Comparison of ENCODE assay signal across 8 mouse cellular contexts in the genomic region with DNA sequence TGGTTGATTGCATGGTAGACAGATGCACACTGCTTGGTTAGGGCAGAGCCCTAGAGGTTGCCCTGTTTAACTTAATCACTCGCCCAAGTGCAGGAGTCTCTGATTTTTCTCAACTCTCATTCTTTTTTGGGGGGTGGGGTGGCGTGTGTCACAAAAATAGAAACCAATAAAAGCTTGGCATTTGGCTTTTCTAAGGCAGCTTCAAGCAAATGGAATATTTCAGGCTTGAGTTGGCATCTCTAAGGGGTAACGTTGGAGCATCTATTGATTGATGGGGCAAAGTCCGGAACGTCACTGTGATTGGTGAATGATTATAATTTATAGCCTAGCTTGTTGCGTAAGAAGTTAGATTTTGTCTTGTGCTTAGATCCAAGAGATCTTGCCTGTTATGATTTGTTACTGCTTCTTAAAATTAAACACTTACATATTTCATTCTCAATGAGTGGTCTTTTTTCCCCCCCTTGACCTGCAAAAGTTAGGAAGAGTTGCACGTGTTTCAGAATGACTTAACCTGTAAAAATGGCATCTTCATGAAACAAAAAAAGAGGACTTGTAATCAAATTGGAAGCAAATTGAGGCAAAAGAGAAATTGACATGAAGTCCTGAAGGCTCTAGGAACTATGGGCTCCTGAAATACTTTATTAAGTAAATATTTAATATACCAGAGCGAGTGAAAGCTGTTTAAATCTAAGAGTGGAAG. TPM values are rescaled to one million over a fixed set of nuclear protein-coding genes. Genes with fewer than 3 reads are reported as not detected.
DNase-seq lines count a peak whose midpoint lies in the region; ATAC-seq and TF ChIP-seq lines count a peak whose summit lies in the region.

No protein-coding gene starts in this region.

- TF ChIP-seq CTCF in gastrocnemius, adult 2 months (IDR thresholded peaks at IDR 0.05), result no peak
- TF ChIP-seq CTCF in C2C12 (IDR thresholded peaks at IDR 0.05; ENCODE audit: control insufficient read depth, insufficient read depth, insufficient read length), result no peak
- TF ChIP-seq CTCF in liver, embryonic 14.5 days (IDR thresholded peaks at IDR 0.05; ENCODE audit: low read depth), result no peak

- no peaks in the 10 kb centered on the region for H3K9me3 ChIP-seq in forebrain, embryonic 12.5 days
- H3K9me3 ChIP-seq in liver, embryonic 14.5 days (ENCODE audit: control insufficient read depth, low read length), result no peaks in the 10 kb centered on the region

- peak overlapping the region; percentile 96 for H3K4me3 ChIP-seq in gastrocnemius, adult 2 months
- H3K4me3 ChIP-seq in C2C12 (ENCODE audit: insufficient read depth, poor library complexity, severe bottlenecking), result peak overlapping the region; percentile 72
- peak overlapping the region; percentile 92 for H3K4me3 ChIP-seq in forebrain, embryonic 12.5 days (replicated peaks)
- peak overlapping the region; percentile 96 to 97; a peak in 3 of 4 replicates for H3K4me3 ChIP-seq in liver, embryonic 14.5 days (ENCODE audit: insufficient read depth in 1 of 2, low read depth in 2 of 2, low read length in 2 of 2)

- TF ChIP-seq EP300 in liver, embryonic 14.5 days (IDR thresholded peaks at IDR 0.05; ENCODE audit: low read depth), result no peak

- peak overlapping the region; percentile 79 for H3K4me2 ChIP-seq in forebrain, embryonic 12.5 days
- peak overlapping the region; percentile 91 for H3K4me2 ChIP-seq in liver, embryonic 14.5 days (ENCODE audit: low read depth)

- peaks cover 77% of the 10 kb centered on the region for H3K79me2 ChIP-seq in C2C12 (ENCODE audit: control insufficient read depth, insufficient read depth)

- peak overlapping the region; percentile 96 for H3K9ac ChIP-seq in forebrain, embryonic 12.5 days
- peak overlapping the region; percentile 92 for H3K9ac ChIP-seq in liver, embryonic 14.5 days (replicated peaks)

- H3K36me3 ChIP-seq in C2C12 (ENCODE audit: control insufficient read depth, insufficient read depth), result no peaks in the 10 kb centered on the region
- no peaks in the 10 kb centered on the region for H3K36me3 ChIP-seq in forebrain, embryonic 12.5 days (replicated peaks)
- no peaks in the 10 kb centered on the region for H3K36me3 ChIP-seq in liver, embryonic 14.5 days (replicated peaks; ENCODE audit: control insufficient read depth, insufficient read depth, low read depth)

- WGBS in forebrain, embryonic 12.5 days, result 72% methylated on average over 8 of the region's 8 CpGs
- WGBS in liver, embryonic 14.5 days (ENCODE audit: insufficient replicate concordance), result 42% methylated on average over 8 of the region's 8 CpGs

- no peak for DNase-seq in gastrocnemius, adult 2 months
- no peak for DNase-seq in gastrocnemius, postnatal 25 days
- DNase-seq in liver, embryonic 14.5 days (ENCODE audit: low read depth in 3 of 3, low spot score in 3 of 3), result no peak
- no peak for DNase-seq in left cerebral cortex, adult 18-20 months (ENCODE audit: low spot score in 2 of 2)
- no peak for DNase-seq in cerebellum, adult 9-10 months
- DNase-seq in right cerebral cortex, postnatal 4 days, result no peak

- ATAC-seq in forebrain, embryonic 12.5 days (ENCODE audit: low FRiP score), result no peak
- no peak for ATAC-seq in liver, embryonic 14.5 days (ENCODE audit: insufficient read depth)

- H3K27ac ChIP-seq in gastrocnemius, adult 2 months, result peak overlapping the region; percentile 98
- H3K27ac ChIP-seq in forebrain, embryonic 12.5 days, result no peak overlapping the region
- no peak overlapping the region for H3K27ac ChIP-seq in liver, embryonic 14.5 days

- H3K79me3 ChIP-seq in C2C12 (ENCODE audit: low read depth), result peaks cover 70% of the 10 kb centered on the region

- no peaks in the 10 kb centered on the region for H3K27me3 ChIP-seq in C2C12 (ENCODE audit: control insufficient read depth, insufficient read depth, insufficient read length)
- no peaks in the 10 kb centered on the region for H3K27me3 ChIP-seq in forebrain, embryonic 12.5 days
- H3K27me3 ChIP-seq in liver, embryonic 14.5 days (ENCODE audit: control insufficient read depth, insufficient read depth, low read length), result no peaks in the 10 kb centered on the region

- H3ac ChIP-seq in C2C12 (ENCODE audit: control insufficient read depth, insufficient read length, low read depth), result no peak overlapping the region

- H3K4me1 ChIP-seq in forebrain, embryonic 12.5 days, result peaks cover 7% of the 10 kb centered on the region
- peaks cover 15 to 30% of the 10 kb centered on the region in 2 experiments for H3K4me1 ChIP-seq in liver, embryonic 14.5 days (replicated peaks; ENCODE audit: control insufficient read depth in 2 of 2, insufficient read depth in 2 of 2, low read length in 1 of 2)

- intact Hi-C loops in gastrocnemius, adult 2 months (cut with DNase I), result loop anchor here (2.0 kb wide), 3 partner anchors 55 to 103 kb away; no protein-coding TSS in a partner anchor

TF ChIP-seq in C2C12, 6 proteins besides CTCF, POLR2A, EP300 and RAD21:
- TF ChIP-seq MYOG (IDR thresholded peaks at IDR 0.05; ENCODE audit: control insufficient read depth, extremely low read depth, insufficient read length), result no peak
- TF ChIP-seq MAX (IDR thresholded peaks at IDR 0.05), result no peak
- TF ChIP-seq FOSL1 (IDR thresholded peaks at IDR 0.05; ENCODE audit: insufficient read depth, low read length, poor library complexity, severe bottlenecking), result no peak
- peak; percentile 46 for TF ChIP-seq CEBPB (IDR thresholded peaks at IDR 0.05; ENCODE audit: low read depth)
- no peak for TF ChIP-seq USF1 (IDR thresholded peaks at IDR 0.05; ENCODE audit: low read depth)

RNA-seq across cellular contexts. Expression of gene Irf2, which starts 2.6 kb away (rescaled TPM):
- 10 to 100 TPM; 40.0 to 41.8 TPM for total RNA-seq in gastrocnemius, adult 2 months (2021)
- total RNA-seq in gastrocnemius, postnatal 25 days (2021), result 10 to 100 TPM; 27.4 to 29.6 TPM
- 7.6 TPM for polyA plus RNA-seq in C2C12 (2012; fragmentation: generic; extraction: Trizol)
- polyA plus RNA-seq in forebrain, embryonic 12.5 days (2016; fragmentation: Nextera tagmentation; extraction: Ambion mirVana), result 11.5 and 11.7 TPM in 2 replicates
- 4.0 and 5.8 TPM in 2 replicates for polyA plus RNA-seq in liver, embryonic 14.5 days (2012; rRNA removed)
- polyA plus RNA-seq in liver, embryonic 14.5 days (2014; fragmentation: Nextera tagmentation; extraction: Ambion mirVana), result 11.5 and 11.8 TPM in 2 replicates
- total RNA-seq in left cerebral cortex, adult 18-20 months (2021), result 10 to 100 TPM; 71.4 to 77.4 TPM
